Mouse (Mus musculus) forelimb bud, embryonic 11.5 days (tissue): ENCODE measurements at regions not wholly inside any gene's neighbourhood (a gene's known extent, or its start where the extent isn't known, plus 50 kb on each side); places are given as distances from the start of the nearest gene placed in this dataset.
A peak's percentile ranks its signal among the peaks of the same experiment; 100 is the strongest.
"Not testable (repeated sequence)": the region's sequence is repeated elsewhere in the genome, so short reads cannot be mapped to it uniquely, and the experiment has no call there.

ENCODE experiments used
- DNase-seq: peaks from one replicate; pipeline ENCODE4 v3.0.0-alpha.2; 2012; ENCODE audit warnings: low read depth, low spot score

DNA sequence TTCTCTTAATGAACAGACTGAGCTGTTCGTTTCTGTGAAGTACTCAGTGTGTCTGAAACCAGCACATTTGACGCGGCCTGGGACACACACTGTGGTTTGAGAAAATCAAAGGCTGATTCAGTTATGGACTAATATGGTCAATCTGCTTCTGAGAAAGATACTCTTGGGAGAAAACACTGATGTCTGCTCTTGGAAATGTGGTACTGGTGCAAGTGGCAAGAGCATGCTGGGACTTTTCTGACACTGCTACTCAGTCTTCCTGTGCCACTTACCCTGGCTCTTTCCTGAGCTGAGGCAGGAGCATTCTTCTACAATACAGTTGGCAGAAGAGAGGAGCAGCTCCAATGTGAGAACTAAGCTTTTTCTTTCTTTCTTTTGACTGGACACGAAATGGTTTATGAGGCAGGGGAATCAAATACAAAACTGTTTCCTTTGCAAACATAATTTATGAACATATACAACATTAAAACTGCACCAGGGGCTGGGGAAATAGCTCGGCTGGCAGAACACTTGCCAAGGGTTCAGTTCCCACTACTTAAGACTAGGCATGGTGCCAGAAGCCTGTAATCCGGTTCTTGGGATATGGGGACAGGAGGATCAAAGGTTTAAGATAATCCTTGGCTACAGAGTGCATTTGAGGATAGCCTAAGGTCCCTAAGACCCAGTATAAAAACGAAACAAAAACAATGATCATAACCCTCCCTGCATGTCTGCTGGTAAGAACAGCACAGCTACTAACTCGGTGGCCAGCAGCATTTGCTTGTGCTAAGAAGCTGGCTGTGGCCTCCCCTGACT is 173.7 kb upstream of the Klf14 start:
- no peak for DNase-seq

DNA sequence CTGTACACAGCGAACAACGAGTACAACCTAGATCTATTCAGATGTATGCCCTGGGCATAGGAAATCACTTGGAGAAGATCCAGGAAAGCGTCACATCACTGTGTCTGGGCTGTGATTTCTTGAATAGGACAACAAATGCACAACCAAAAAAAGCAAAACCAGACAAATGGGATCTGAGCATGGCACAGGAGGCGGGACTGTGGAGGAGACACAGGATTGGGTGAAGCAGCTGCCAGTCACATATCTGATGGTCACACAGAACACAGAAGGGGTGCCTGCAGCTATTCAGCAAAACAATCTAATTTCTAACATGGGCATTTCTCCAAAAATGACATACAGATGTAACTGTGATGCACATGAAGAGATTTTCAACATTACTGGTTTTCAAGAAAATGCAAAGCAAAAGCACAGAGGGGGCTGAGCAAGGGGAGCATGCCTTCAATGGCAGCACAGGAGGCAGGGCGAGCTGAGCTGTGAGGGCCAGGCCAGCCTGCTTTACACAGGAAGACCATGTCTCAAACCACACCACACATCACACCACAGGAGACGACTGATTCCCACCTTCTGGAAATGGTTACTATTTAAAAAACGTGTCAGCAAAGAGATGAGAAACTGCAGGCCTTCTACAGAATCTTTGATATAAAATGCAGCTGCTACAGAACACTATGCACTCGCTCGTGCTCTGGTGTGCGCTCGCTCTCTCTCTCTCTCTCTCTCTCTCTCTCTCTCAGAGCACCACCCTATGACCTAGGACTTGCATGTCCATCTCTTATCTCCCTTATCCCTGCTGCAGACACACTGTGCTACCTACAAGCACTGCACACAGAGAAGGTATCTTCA is 175.2 kb upstream of the Klf14 start:
- DNase-seq, result no peak

DNA sequence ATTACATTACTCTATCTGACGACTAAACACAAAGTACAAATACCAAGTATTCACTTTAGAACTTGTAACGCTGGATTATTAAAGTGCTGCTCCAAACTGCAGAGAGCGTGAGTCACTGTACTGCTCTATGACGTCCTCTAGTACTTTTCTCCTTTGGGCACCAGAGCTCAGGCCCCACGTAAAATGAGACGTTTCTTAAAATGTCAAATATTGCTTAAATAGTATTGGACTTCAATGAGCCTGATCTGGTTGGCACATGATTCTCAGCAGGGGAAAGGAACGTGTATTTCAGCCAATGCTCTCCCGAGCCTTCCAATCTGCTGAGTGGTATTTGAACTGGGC is 175.8 kb upstream of the Klf14 start:
- DNase-seq, result no peak

DNA sequence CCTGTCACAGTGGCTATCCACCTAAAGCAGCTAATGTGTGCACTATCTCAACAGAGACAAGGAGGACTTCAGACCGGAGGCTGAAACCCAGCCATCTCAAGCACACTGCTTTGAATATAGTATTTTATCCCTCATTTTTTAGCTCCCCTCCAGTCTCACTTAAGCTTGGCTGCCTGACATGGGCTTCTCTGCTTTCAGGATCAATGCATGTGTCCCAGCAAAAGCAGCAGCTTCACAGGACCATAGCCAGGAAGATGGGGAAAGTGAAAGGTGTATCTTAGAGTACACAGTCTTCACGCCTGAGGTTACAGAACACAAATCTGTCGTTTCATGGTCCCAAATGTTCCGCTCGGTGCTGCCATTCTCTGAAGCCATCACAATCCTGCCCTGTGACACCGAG is 176.7 kb upstream of the Klf14 start:
- no peak for DNase-seq

DNA sequence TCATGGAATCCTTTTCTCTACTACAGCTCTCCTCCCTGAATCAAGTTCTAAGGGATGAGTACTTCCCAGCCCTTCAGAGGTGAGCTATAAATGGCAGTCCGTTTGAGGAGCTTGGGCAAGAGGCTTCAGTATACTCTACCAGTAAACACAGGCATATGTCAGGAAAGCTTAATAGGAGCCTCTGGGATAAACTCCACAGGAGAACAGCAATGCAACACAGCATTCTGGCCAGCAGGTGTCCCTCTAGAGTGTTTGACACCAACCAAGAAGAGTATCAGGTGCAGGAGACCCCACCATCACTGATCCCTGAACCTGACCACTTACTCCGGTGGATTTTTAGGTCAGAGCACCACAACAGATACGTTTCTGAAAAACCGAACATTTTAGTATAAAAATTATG is 178.0 kb upstream of the Klf14 start:
- DNase-seq, result peak; percentile 39

DNA sequence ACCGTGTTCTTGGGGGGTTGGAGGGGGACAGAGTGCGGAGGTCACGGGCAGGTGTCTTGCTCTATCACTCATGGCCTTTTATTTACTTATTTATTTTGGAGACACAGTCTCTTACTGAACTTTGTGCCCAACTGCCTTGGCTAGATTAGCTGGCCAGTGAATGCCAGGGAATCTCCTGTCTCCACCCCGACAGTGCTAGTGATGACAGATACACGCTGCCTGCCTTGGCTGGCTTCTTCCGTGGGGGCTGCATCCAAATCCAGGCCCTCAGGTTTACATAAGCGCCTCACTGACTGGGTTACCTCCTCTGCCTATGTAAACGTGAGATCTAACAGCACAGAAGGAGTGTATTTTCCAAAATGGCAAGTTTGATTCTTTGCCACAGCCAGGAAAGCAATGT is 178.5 kb upstream of the Klf14 start:
- DNase-seq, result no peak

DNA sequence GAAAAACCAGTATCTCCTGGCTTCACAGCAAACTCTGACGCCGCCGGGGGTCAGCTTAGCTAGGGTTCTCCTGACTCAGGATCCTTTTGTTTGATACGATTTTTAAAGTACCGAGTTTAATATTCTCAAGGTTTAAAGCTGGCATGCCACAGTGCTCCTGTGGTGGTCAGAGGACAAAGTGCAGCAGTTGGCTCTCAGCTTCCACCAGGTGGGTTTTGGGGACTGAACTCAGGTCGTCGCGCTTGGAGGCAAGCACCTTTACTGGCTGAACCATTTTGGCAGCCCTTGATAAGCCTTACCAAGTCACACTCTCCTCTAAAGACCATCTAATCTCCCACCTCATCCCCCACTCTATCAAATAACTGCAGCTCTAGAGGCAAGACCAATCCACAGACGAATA is 181.1 kb upstream of the Klf14 start:
- no peak for DNase-seq

DNA sequence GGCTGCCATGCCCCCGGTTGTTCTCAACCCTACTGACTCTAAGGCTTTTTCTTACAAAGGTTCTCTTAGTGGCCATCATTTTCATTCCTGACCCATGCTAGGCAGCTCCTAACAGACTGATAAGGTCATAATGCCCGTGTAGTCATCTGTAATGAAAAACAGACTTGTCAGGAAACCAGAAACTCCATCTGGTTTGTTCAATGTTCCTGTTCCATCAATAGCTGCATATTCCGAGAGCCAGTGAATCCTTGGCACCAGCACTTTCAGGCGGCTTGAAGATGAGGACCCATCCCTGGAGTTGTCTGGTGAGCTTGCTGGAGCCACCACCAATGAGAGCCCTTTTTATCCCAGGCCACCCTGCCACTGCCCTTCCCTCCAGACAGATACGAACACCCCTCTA is 181.7 kb upstream of the Klf14 start:
- DNase-seq, result no peak

DNA sequence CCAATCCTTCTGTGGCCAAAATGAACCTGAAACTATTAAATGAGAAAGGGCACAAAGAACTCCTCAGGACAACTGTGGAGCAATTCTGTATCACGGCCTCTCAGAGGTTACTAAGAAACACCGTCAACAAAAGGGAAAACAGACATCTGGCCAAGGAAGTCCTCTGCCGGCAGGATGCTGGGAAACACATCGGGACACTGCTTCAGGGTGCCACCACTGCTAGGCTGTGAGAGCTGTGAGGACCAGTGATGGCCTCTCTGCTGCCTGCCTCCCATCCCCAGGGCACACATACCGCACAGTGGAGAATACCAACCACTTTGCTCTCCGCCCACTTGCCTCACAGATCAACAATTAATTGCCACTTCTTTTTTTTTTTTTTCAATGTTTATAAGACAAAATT is 182.6 kb upstream of the Klf14 start:
- DNase-seq, result no peak

DNA sequence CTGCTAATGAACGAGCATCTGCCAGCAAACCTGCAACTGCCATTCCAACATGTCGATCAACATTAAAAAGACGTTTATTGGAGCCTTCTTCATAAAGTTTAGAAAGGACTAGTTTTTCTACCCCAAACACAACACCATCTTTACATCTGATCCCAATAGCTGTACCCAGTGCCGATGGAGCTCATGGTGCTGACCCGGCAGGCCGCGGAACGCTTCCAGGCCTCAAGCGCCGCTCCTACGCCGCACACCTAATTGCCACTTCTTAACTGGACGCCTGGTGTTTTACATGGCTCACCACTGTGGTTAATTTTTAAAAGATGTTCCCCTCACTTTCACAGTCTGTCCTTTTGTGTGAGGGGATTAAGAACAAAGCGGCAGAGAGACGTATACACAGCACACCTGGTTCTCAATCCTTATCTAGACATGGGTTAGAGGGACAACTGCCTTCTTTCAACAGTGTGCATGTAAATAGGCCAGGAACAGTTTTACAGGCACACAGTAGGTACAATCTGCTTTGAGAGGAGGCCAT is 183.7 kb upstream of the Klf14 start:
- not testable (repeated sequence) for DNase-seq

DNA sequence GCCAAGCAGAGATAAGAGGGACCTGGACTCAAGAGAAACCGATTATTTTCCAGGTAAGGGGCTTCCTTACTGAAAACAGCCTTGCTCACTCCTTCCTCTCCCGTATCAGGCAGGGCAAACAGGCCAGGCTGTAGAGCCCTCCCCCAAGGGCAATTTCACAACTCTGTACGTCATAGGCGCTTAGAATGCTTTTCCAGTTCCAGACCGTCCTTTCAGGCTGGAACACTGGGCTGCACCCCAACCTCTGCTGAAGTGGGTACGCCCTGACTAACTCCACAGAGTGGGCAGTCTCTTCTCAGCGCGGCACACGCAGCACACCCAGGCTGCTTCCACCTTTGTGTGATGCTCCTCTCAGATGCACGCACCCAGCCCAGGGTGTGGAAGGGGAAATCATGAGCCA is 186.8 kb upstream of the Klf14 start:
- DNase-seq, result no peak

DNA sequence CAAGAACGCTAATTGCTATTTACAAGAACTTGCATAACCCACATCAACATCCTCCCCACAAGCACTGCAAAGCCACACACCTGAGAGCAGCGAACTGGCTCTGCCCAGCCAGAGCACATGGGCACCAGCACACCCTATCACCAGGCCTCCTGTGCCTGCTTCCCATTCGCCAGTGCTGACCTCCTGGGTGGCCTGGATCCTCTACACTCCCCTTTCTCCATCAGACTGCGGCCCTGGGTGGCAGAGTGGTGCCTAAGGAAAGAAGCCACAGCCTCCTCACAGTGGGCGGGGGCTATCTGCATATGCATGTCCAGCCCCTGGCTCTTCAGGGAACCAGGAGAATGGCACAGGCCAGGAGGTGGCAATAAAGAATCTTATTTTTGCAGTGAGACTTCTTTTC is 187.9 kb upstream of the Klf14 start:
- DNase-seq, result no peak

DNA sequence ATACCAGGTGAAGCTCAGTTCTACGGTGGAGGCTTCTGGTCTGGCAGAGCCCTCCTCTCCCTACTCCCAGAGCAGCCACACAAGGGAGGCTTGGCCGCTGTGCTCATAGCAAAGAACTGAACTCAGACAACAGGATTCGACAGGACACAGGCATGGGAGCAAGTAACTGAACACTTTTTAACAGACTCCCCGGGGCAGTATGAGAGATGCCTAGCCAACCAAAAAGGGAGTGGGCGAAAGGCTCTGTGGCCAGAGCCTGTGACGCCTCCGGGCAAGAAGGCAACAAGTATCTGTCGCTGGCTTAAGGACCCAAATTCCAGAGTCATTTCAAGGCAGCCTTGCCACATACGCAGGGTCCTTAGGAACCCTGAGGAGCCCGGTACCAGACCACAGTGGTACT is 188.8 kb upstream of the Klf14 start:
- no peak for DNase-seq

DNA sequence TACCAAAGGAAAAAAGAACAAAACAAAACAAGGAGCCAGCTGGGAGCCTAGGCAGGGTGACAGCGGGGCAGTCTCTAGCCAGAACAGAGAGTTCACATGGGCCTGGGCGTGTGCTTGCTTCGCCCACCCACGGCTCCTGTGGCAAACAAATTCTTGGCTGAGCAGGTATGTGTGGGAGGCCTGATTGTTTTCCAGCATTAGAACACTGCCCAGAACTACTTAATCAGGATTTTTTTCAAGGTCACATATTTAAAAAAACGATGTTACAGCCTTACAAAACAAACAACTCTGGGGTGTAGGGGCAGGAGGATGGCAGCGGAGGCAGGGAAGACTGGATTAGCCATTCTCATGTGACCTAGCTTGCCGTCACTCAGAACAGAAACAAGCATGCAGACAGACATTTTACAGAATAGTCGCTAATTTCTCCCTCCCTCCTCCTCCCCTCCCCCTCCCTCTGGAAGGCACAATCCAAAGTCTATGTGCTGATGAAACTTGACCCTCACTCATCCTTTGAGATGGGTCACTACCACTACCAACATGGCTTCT is 189.5 kb upstream of the Klf14 start:
- no peak for DNase-seq

DNA sequence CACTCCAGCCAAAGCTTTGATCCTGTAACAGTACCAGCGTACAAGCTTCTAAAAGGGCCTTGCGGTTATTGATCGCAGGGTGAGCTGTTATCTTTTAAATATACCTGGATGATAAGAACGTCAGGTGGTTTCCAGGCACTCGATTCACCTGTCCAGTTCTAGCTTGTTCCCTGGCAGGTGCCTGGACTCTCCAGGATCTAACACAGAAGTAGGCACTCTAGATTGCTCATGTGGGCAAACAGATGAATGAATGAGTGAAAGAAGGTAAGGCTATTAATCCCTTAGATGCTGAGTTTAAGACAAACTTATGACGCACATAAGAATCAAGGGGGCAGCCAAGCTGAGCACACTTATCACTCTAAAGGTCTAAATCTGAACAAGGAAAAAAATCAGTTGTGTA is 190.3 kb upstream of the Klf14 start:
- DNase-seq, result no peak

DNA sequence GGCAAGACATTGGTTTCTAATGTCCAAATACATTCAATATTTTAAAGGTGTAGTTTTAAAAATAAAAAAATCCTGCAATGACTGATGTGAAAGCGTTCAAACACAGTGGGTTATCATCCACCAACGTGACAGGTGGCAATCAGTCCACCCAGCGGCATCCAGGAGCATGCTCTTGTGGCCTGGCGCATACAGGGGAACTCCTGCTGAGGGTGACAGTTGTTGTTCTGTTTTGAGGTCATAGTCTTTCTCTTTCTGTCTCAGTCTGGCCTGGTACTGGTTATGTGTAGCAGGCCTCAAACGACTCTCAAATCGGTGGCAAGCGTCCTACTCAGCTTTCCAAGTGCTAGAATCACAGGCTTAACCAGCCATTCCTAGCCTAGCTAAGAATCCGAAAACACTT is 191.5 kb upstream of the Klf14 start:
- no peak for DNase-seq

DNA sequence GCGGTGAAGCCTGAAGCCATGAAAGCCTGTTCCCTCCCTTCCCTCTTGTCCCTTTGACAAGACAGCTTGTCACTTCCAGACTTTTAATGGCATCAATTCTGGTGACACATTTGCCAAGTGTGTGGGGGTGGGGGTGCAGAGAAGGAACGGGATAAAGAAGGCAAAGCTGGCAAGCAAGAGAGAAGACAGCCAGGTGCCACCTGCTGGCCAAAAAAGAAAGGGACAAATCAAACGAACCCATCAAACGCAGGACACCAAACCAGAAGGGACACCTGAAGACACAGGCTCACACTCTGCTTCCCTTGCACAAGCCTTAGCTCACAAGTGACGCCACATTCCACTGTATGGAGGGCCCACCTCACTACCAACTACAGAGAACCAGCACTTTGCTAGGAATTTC is 197.0 kb upstream of the Klf14 start:
- DNase-seq, result no peak

DNA sequence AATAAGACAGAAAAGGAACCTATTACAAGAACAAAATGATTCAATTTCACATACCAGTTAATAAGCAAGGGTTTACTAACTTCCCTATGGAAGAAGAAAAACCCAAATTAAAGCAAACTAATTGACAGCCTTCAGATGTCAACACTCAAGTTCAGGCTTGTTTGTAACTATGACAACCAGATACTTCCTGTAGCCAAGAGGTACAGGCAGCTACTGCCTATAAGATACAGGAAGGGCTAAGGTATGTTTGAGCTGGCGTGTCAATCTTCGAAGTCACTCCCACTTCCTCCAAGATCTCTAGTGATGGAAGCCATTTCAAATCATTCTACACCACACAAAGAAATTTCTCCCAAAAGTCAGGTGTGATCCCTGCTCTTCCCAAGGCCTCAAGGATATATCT is 198.1 kb upstream of the Klf14 start:
- DNase-seq, result no peak

DNA sequence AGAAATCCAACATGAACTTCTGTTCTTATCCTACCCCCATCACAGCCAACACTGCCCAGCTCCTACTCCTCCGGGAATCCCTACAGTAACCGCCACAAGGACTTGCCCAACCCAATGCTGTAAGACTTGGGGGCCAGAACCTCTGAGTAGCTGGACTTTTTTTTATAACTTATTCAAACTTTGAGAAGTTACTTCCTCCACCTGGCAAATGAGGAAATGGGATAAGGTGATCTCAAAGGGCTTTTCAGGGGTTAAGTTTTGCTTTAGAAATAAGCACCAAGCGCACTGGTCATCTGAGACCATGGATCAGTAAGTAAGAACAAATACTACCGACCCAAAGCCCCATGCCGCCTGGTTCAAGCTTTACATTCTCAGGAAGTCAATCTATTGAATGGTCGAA is 198.6 kb upstream of the Klf14 start:
- DNase-seq, result no peak

DNA sequence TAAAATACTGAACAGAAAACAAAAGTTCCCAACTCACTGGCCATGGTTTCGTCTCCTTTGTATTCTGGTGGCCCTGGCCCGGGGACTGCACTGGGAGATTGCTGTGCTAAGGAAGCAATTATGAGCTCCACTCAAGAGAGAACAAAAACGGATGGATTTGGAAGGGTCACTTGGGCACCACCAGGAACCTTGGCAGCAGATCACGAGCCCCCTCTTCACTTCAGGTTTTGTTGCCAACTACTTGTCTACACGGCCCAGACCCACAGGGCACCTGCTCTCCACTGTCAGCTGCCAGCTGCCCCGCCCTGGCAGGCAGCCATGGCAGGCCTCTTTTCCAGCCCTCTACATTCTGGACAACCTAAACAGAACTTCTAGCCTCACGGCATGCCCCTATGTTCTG is 199.8 kb upstream of the Klf14 start:
- DNase-seq, result no peak

DNA sequence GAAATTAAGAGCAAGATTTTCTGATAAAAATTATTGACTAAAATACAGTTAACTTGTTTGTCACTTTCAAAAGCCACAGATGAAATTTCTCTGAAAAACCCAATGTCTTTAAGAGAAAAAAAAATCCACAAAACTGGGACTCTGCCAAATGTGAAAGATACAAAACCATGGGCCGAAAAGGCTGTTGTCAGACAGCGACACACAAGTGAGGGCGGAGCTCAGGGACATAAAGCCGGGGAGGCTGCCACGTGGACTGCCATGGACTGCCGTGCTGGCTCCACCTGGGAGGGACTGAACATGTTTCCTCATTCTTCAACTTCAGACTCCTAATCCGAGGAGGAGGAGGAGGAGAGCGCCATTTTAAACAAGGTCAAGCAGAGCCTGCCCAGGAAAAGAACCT is 200.4 kb upstream of the Klf14 start:
- no peak for DNase-seq

DNA sequence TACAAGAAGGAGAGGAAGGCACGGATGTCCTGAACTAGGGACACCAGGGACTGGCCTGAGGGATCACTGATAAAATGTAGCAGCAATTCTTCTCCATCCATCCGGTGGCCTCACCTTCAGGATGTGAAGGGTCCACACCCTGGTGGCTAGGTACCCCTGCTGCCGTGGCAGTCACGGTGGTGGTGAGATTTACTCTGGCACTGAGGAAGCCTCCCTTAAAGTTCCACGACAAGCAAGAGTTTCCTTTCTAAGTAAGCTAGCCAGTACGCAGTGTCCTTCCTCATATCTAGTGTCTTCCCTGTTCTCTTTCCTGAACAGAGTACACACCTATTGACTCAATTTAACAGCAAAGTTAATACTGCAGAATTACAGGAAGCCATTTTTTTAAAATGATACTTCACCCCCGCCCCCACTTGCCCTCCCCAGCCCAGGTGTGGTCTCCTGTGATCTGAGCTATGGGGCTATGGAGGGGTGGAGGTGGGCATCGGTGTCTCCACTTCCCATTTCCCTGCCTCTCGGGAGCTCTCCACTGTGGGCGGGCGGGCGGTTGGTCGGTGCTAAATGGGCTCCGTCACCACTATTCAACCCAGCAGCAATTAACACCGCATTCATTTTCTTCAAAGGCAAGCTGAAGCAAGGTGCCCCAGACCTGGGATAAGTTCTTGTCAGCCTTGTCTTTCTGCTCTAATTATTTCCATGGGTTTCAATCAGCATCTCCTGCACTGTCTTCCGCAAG is 201.2 kb upstream of the Klf14 start:
- DNase-seq, result no peak
